Mouse (Mus musculus) lung, embryonic 14.5 days (tissue): ENCODE data around the gene Dpy19l3. TPM values are rescaled to one million over a fixed set of nuclear protein-coding genes. Genes with fewer than 3 reads are reported as not detected.
A peak's percentile ranks its signal among the peaks of the same experiment; 100 is the strongest.

Source experiments
- ATAC-seq: fragments of 200-750 bp; cut with Nextera tagmentation; 2 replicates; pipeline ENCODE4 v1.8.0; 2017; ENCODE audit warnings: mild to moderate bottlenecking, moderate TSS enrichment, moderate library complexity; ENCODE audit not compliant: insufficient read depth
- DNase-seq: peaks from one replicate; pipeline ENCODE4 v3.0.0-alpha.2; 2015
- H3K27ac ChIP-seq: fragments of 300-500 bp; sonication (generic); 2 replicates; pipeline ENCODE4 v1.5.1; 2014; ENCODE audit warnings: low read depth, mild to moderate bottlenecking, moderate library complexity
- H3K27me3 ChIP-seq: fragments of 300-500 bp; sonication (generic); 2 replicates; pipeline ENCODE4 v1.6.1; 2014; ENCODE audit warnings: low read length, control low read depth; ENCODE audit not compliant: insufficient read depth
- H3K36me3 ChIP-seq: fragments of 300-500 bp; sonication (generic); 2 replicates; pipeline ENCODE4 v1.6.1; 2014; ENCODE audit warnings: control low read depth; ENCODE audit not compliant: insufficient read depth
- H3K4me1 ChIP-seq: fragments of 300-500 bp; sonication (generic); 2 replicates; pipeline ENCODE4 v1.6.1; 2014; ENCODE audit warnings: antibody characterized with exemption, control low read depth; ENCODE audit not compliant: insufficient read depth
- H3K4me2 ChIP-seq: fragments of 300-500 bp; sonication (generic); 2 replicates; pipeline ENCODE4 v1.6.1; 2014; ENCODE audit warnings: mild to moderate bottlenecking
- H3K4me3 ChIP-seq: fragments of 300-500 bp; sonication (generic); 2 replicates; pipeline ENCODE4 v1.5.1; 2014; ENCODE audit warnings: low read depth, low read length
- H3K9ac ChIP-seq: fragments of 300-500 bp; sonication (generic); 2 replicates; pipeline ENCODE4 v1.6.1; 2014
- H3K9me3 ChIP-seq: fragments of 300-500 bp; sonication (generic); 2 replicates; pipeline ENCODE4 v1.6.1; 2016; ENCODE audit warnings: low read depth, low read length, control low read depth
- CTCF ChIP-seq: IDR thresholded peaks from 2 replicates; pipeline ENCODE4 v1.5.1; 2016; ENCODE audit warnings: antibody characterized with exemption, low read depth
- WGBS: fragments of 180-500 bp; shearing (Covaris S2); extraction: QIAGEN DNeasy Blood & Tissue Kit; methylation state at CpG from one replicate; pipeline ENCODE4 v1.1.7; 2014; 5-methylcytosine and 5-hydroxymethylcytosine counted together
- polyA plus RNA-seq: library from polyadenylated mRNA; unstranded; fragments of >200 nt; fragmentation: Nextera tagmentation; extraction: Ambion mirVana; gene quantifications from 2 replicates; pipeline ENCODE4 v1.2.1, GENCODE M21; 2014

The Dpy19l3 gene
- polyA plus RNA-seq, 1 experiment from 2014 or later, result 36.1 TPM

- Histone ChIP-seq H3K4me2 (no peak overlapping the region), H3K27ac (no peak overlapping the region), H3K9me3 (no peaks in the 10 kb centered on the region), H3K4me1 (no peaks in the 10 kb centered on the region), H3K9ac (no peak overlapping the region), H3K4me3 (no peak overlapping the region), H3K27me3 (no peaks in the 10 kb centered on the region), H3K36me3 (no peaks in the 10 kb centered on the region)
- no peak for TF ChIP-seq CTCF
- no peak for ATAC-seq
- DNase-seq, result no peak
- 55% methylated on average over 16 of the region's 16 CpGs for WGBS
Measured at GRCm38 (mm10) chr7:35663790-35664376, 90.4 kb downstream of the Dpy19l3 start.

DNA sequence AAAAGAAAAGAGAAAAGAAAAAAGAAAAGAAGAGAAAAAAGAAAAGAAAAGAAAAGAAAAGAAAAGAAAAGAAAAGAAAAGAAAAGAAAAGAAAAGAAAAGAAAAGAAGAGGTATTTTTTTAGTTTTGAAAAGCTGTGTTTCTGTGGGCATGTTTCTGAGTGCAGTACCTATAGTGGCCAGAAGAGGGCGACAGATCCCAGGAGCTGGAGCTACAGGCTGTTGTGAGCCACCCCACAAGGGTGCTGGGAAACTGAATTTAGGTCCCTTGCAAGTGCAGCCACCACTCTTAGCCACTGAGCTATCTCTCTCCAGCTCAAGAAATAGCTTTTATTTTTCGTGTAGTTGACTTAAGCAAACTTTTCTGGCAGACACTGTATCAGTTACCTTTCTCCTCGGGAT is 95.1 kb downstream of the Dpy19l3 start:
- 55% methylated on average over 3 of the region's 3 CpGs for WGBS
- H3K4me1 ChIP-seq, result no peaks in the 10 kb centered on the region
- no peaks in the 10 kb centered on the region for H3K27me3 ChIP-seq
- H3K9me3 ChIP-seq, result no peaks in the 10 kb centered on the region
- ATAC-seq, result no peak
- no peak overlapping the region for H3K9ac ChIP-seq
- no peak overlapping the region for H3K27ac ChIP-seq
- peak; percentile 72 for TF ChIP-seq CTCF
- DNase-seq, result peak; percentile 38
- H3K4me2 ChIP-seq, result no peak overlapping the region
- no peaks in the 10 kb centered on the region for H3K36me3 ChIP-seq
- H3K4me3 ChIP-seq, result no peak overlapping the region

GRCm38 (mm10) chr7:35657829-35658228 is 96.4 kb downstream of the Dpy19l3 start:
- 44% methylated on average over 6 of the region's 6 CpGs for WGBS
- no peak for ATAC-seq
- H3K36me3 ChIP-seq, result no peaks in the 10 kb centered on the region

GRCm38 (mm10) chr7:35651583-35652270 is 102.5 kb downstream of the Dpy19l3 start:
- 79% methylated on average over 10 of the region's 10 CpGs for WGBS
- no peaks in the 10 kb centered on the region for H3K36me3 ChIP-seq
- DNase-seq (no peak), ATAC-seq (no peak)
- H3K9ac ChIP-seq, result no peak overlapping the region
- no peak overlapping the region for H3K4me3 ChIP-seq
- no peaks in the 10 kb centered on the region for H3K9me3 ChIP-seq
- no peak overlapping the region for H3K27ac ChIP-seq
- no peak overlapping the region for H3K4me2 ChIP-seq
- 0 out of 2 replicates have a peak, but pooled peaks have one; percentile 7 for TF ChIP-seq CTCF
- H3K4me1 ChIP-seq, result no peaks in the 10 kb centered on the region
- no peaks in the 10 kb centered on the region for H3K27me3 ChIP-seq

More at GRCm38 (mm10) chr7:35657829-35658228, 96.4 kb downstream of the Dpy19l3 start:
- no peak overlapping the region for H3K4me3 ChIP-seq
- H3K27me3 ChIP-seq, result no peaks in the 10 kb centered on the region
- no peak overlapping the region for H3K27ac ChIP-seq
- H3K9me3 ChIP-seq, result no peaks in the 10 kb centered on the region
- H3K4me2 ChIP-seq, result no peak overlapping the region
- H3K9ac ChIP-seq, result no peak overlapping the region
- TF ChIP-seq CTCF, result no peak
- DNase-seq, result no peak
- no peaks in the 10 kb centered on the region for H3K4me1 ChIP-seq

- H3K9ac ChIP-seq, result no peak overlapping the region
- no peak overlapping the region for H3K4me2 ChIP-seq
- no peaks in the 10 kb centered on the region for H3K9me3 ChIP-seq
- no peaks in the 10 kb centered on the region for H3K27me3 ChIP-seq
- peak; percentile 19 for DNase-seq
- TF ChIP-seq CTCF, result peak; percentile 35; the same call in 1 of the 2 replicates
- H3K27ac ChIP-seq, result no peak overlapping the region
- no peak for ATAC-seq
- H3K4me1 ChIP-seq, result no peaks in the 10 kb centered on the region
- H3K4me3 ChIP-seq, result no peak overlapping the region
- peaks cover under 1% of the 10 kb centered on the region; the same call in 1 of the 2 replicates for H3K36me3 ChIP-seq
- WGBS, result 69% methylated on average over 11 of the region's 11 CpGs
Measured at GRCm38 (mm10) chr7:35650716-35651410, 103.4 kb downstream of the Dpy19l3 start.

- ATAC-seq (no peak), DNase-seq (no peak)
- Histone ChIP-seq H3K4me3 (no peak overlapping the region), H3K9me3 (no peaks in the 10 kb centered on the region), H3K27ac (no peak overlapping the region), H3K9ac (no peak overlapping the region), H3K27me3 (no peaks in the 10 kb centered on the region), H3K36me3 (peaks cover 18% of the 10 kb centered on the region), H3K4me2 (no peak overlapping the region), H3K4me1 (no peaks in the 10 kb centered on the region)
- 41% methylated on average over 3 of the region's 3 CpGs for WGBS
- TF ChIP-seq CTCF, result no peak
Measured at GRCm38 (mm10) chr7:35649071-35649470, 105.2 kb downstream of the Dpy19l3 start.
